Mouse (Mus musculus) E14TG2a.4 (cell line): ENCODE results near the gene Rps19bp1.

Experiments
- H3K27me3 ChIP-seq: 2 replicates; pipeline ENCODE4 v1.6.1; 2014; ENCODE audit warnings: low read length, control low read depth; ENCODE audit not compliant: insufficient read depth
- H3K36me3 ChIP-seq: 2 replicates; pipeline ENCODE4 v1.6.1; 2014; ENCODE audit warnings: low read length, control low read depth; ENCODE audit not compliant: insufficient read depth
- H3K4me1 ChIP-seq: replicated peaks from 2 replicates; pipeline ENCODE4 v1.6.1; 2014; ENCODE audit warnings: low read depth, low read length, control low read depth
- H3K4me3 ChIP-seq: replicated peaks from 2 replicates; pipeline ENCODE4 v1.5.1; 2014; ENCODE audit warnings: mild to moderate bottlenecking, low read length
- H3K9me3 ChIP-seq: 2 replicates; pipeline ENCODE4 v1.6.1; 2014; ENCODE audit warnings: low read length, control low read depth
- CTCF ChIP-seq: conservative IDR thresholded peaks from 2 replicates; pipeline ENCODE4 v1.5.1; 2014; ENCODE audit warnings: low read length
- NANOG ChIP-seq: IDR thresholded peaks from 2 replicates; pipeline ENCODE4 v1.6.1; 2014; ENCODE audit warnings: borderline replicate concordance, low read length, mixed read lengths
- POU5F1 ChIP-seq: IDR thresholded peaks from 2 replicates; pipeline ENCODE4 v1.6.1; 2014; ENCODE audit warnings: low read length, borderline replicate concordance

Gene Rps19bp1

DNA sequence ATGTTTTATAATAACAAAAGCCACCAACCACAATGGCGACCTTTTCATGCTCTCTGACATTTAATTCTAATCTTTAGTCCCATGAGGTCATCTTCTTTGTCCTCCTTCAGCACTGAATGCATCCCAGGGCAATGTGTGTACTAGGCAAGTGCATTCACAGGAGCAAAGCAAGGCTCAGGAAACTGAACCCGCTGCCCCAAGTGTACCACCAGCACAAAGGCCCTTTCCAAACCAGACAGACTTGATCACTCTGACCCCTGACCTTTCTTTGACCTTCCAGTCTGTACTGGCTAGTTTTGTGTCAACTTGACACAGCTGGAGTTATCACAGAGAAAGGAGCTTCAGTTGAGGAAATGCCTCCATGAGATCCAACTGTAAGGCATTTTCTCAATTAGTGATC, 31.8 kb downstream of the Rps19bp1 start:
- TF ChIP-seq CTCF: no peak
- no peak for TF ChIP-seq NANOG
- no peak for TF ChIP-seq POU5F1
- H3K9me3 ChIP-seq: no peaks in the 10 kb centered on the region
- no peak overlapping the region for H3K4me3 ChIP-seq
- H3K4me1 ChIP-seq: peaks cover 81% of the 10 kb centered on the region
- H3K36me3 ChIP-seq: peaks cover 23% of the 10 kb centered on the region
- H3K27me3 ChIP-seq: no peaks in the 10 kb centered on the region

DNA sequence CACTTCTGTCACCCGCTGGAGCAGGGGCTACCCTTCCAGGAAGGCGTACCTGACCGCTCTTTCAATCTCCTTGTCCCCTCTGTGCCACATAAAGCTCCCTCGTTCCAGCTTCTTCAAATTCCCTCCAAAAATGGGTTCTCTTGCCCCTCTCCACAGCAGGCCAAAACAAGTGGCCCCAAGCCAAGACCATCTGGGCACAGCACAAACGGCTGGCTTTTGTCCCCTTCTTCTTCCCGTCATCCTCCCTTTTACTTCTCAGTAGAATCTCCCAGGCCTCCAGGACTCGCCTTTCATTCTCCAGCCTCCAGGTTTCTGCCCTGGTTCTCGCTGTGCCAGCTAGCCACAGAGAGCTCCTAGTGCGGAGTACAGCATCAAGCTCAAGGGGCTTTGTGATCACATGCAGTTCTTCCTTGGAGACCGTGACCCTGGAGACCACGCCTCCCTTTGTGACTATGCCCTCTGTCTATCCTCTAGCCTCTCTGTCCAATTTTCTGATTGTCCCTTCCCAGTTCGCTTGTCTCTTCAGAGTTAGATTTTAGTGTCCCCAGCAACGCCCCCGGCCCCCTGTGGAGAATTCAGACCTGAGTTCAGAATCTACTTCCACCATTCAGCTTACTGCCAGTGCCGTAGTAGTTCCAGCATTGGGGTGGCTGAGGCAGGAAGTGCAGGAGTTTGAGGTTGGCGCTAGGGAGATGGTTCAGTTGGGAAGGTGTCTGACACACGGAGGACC, 35.9 kb downstream of the Rps19bp1 start:
- H3K9me3 ChIP-seq: no peaks in the 10 kb centered on the region
- peak overlapping the region; percentile 56 for H3K4me3 ChIP-seq
- TF ChIP-seq POU5F1 (no peak), NANOG (no peak), CTCF (no peak)
- peaks cover 66% of the 10 kb centered on the region for H3K4me1 ChIP-seq
- H3K27me3 ChIP-seq: no peaks in the 10 kb centered on the region
- H3K36me3 ChIP-seq: no peaks in the 10 kb centered on the region

- TF ChIP-seq POU5F1 (no peak), CTCF (peak; percentile 35), NANOG (no peak)
- Histone ChIP-seq H3K9me3 (no peaks in the 10 kb centered on the region), H3K27me3 (no peaks in the 10 kb centered on the region), H3K4me3 (no peak overlapping the region), H3K36me3 (no peaks in the 10 kb centered on the region), H3K4me1 (peaks cover 56% of the 10 kb centered on the region)
Observed at GRCm38 (mm10) chr15:80225796-80226195, 38.3 kb downstream of the Rps19bp1 start.

DNA sequence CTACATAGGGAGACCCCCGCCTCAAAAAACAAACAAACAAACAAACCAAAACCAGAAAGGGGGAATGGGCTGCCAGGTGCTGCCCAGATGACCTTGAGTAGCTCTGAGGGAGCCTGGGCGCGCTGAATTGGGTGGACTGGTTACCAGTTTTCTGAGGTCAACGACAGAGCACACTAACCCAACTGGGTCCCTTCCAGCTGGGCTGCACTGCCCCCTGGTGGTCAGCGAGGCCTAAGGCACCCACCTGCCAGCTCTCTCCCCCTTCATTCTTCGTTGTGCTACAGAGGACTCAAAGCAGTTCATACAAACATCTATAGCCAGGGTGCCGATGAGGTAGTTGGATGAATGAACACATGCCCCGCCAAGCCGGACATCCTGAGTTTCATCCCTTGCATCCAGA, 38.9 kb downstream of the Rps19bp1 start:
- H3K4me3 ChIP-seq: 0 out of 2 replicates have a peak overlapping the region, but pooled peaks have one; percentile 8
- H3K27me3 ChIP-seq: no peaks in the 10 kb centered on the region
- peak; percentile 81 for TF ChIP-seq CTCF
- TF ChIP-seq NANOG: no peak
- no peak for TF ChIP-seq POU5F1
- no peaks in the 10 kb centered on the region for H3K9me3 ChIP-seq
- H3K36me3 ChIP-seq: no peaks in the 10 kb centered on the region
- peaks cover 56% of the 10 kb centered on the region for H3K4me1 ChIP-seq

- TF ChIP-seq POU5F1: no peak
- TF ChIP-seq NANOG: no peak
- H3K36me3 ChIP-seq: no peaks in the 10 kb centered on the region
- H3K4me1 ChIP-seq: peaks cover 57% of the 10 kb centered on the region
- no peaks in the 10 kb centered on the region for H3K9me3 ChIP-seq
- H3K27me3 ChIP-seq: no peaks in the 10 kb centered on the region
- no peak overlapping the region for H3K4me3 ChIP-seq
Observed at GRCm38 (mm10) chr15:80223751-80224150, 40.4 kb downstream of the Rps19bp1 start.

DNA sequence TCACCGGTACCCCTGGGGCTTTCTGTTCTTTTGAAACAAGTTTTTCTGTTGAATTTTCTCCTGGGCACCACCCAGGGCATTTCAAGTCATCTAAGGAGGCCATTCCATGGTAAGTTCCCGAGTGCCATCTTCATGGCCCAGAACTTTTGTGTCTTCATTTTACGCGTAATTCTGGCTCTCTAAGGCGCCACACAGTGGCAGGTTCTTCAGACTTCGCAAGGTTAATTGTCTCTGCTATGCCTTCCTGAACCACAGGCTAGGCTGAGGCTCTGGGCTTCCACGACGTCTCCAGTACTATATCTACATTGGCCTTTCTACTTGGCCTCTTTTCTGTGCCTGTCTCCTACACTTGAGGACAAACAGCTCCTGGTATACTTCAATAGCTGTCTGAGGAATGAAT, 43.1 kb downstream of the Rps19bp1 start:
- H3K27me3 ChIP-seq: no peaks in the 10 kb centered on the region
- TF ChIP-seq NANOG: no peak
- no peak for TF ChIP-seq POU5F1
- TF ChIP-seq CTCF: 0 out of 2 replicates have a peak, but pooled peaks have one; percentile 14
- no peak overlapping the region for H3K4me3 ChIP-seq
- H3K4me1 ChIP-seq: peaks cover 61% of the 10 kb centered on the region
- H3K9me3 ChIP-seq: no peaks in the 10 kb centered on the region
- no peaks in the 10 kb centered on the region for H3K36me3 ChIP-seq

DNA sequence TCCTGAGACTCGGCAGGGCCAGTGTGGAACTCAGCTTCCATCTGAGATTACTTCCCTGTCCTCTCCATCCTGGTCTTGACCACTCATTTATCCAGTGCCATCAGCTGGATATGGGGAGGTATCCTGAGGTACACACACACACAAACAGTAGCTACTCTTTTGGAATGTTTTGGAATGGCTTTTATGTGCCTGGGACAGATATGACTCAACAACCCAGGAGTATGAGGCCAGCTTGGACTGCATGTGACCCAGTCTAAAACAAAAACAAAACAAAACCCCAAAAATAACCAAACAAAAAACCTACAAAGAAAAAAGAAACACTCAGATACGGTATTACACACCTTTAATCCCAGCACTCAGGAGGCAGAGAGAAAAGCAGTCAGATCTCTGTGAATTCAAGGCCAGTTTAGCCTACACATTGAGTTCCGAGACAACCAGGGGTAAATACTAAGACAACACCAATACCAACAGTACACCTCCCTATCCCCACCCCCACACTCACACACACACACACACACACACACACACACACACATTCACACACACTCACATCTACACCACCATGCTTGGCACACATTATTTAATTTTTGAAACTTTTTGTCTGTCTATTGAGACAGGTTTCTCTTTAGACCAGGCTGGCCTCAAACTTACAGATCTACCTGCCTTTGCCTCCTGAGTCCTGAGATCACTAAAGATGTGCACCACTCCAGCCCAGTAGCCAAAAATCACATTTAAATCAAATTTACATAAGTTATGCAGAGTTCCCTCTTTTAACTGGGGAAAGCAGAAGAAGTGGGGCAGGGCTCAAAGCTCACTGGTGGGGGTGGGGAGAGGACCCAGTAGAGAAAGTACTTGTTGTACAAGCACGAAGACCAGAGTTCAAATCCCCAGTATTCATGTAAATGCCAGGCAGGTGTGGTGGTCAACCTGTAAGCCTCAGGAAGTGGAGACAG, 44.1 kb downstream of the Rps19bp1 start:
- no peaks in the 10 kb centered on the region for H3K36me3 ChIP-seq
- H3K9me3 ChIP-seq: no peaks in the 10 kb centered on the region
- TF ChIP-seq NANOG (no peak), CTCF (no peak), POU5F1 (peak; percentile 26; the same call in 1 of the 2 replicates)
- no peaks in the 10 kb centered on the region for H3K27me3 ChIP-seq
- peak overlapping the region; percentile 65 for H3K4me3 ChIP-seq
- peaks cover 60% of the 10 kb centered on the region for H3K4me1 ChIP-seq

- peak overlapping the region; percentile 65 for H3K4me3 ChIP-seq
- no peaks in the 10 kb centered on the region for H3K27me3 ChIP-seq
- H3K36me3 ChIP-seq: no peaks in the 10 kb centered on the region
- peaks cover 56% of the 10 kb centered on the region for H3K4me1 ChIP-seq
- TF ChIP-seq NANOG: no peak
- TF ChIP-seq CTCF: no peak
- no peak for TF ChIP-seq POU5F1
- no peaks in the 10 kb centered on the region for H3K9me3 ChIP-seq
Observed at GRCm38 (mm10) chr15:80219211-80219610, 44.9 kb downstream of the Rps19bp1 start.
